Mouse (Mus musculus): ENCODE measurements around the gene Olfr340. TPM values are rescaled to one million over a fixed set of nuclear protein-coding genes. Genes with fewer than 3 reads are reported as not detected.
"Not testable (repeated sequence)": the region's sequence is repeated elsewhere in the genome, so short reads cannot be mapped to it uniquely, and the experiment has no call there.

Gene Olfr340
- not detected in 2 replicates for polyA plus RNA-seq (2016; fragmentation: Nextera tagmentation; extraction: Ambion mirVana)

DNA sequence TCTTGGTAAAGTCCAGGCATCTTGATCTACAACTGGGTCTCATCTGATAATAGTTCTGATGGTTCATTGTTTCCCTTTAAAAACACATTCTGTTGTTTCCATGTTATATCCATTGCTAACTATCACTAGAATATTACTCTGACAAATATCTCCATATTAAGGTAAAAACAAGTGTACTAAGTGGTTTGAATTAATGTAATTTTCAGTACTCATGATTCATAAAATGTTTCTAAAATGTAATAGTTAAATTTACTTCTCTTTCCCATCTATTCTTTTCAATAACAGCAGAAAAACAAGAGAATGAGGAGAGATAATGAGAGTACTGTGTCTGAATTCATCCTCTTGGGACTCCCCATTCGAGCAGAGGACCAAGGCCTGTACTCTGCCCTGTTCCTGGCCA lies at the start of gene Olfr340:
Olfr340 (plus strand) TSS at position 301 of the 400 bp plus-strand sequence.
- Histone ChIP-seq H3K4me3 (no peak within 1 kb of the TSS), H3K27me3 (ENCODE audit: insufficient read depth, poor library complexity, severe bottlenecking) (no peaks in the 10 kb centered on the region), H3K36me3 (no peaks in the 10 kb centered on the region), H3K9me3 (peaks cover 6% of the 10 kb centered on the region; the same call in 1 of the 2 replicates), H3K27ac (no peak within 1 kb of the TSS), H3K4me1 (no peaks in the 10 kb centered on the region)
- 46% methylated on average over 1 of the region's 1 CpGs for WGBS
- no peak for DNase-seq (ENCODE audit: low spot score)

DNA sequence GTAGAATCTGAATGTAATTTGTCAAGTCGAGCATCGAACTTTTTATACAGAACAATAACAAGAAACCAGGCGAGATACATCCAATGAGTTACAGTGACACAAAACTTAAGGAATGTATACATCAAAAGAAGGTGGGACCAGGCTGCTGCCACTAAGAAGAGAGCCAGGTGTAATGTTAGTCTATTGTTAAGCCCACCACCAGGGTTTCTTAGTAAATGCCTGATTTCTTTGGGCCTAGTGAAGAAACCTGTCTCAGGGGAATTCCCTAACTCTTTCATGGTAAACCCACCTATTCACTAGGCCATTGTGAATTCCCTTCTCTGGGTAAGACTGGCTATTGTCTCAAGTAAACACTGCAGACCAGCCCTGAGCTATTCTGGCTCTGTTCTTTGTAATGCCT lies 37.2 kb upstream of the Olfr340 start:
- H3K4me3 ChIP-seq; DNase-seq (ENCODE audit: low spot score); H3K27ac ChIP-seq; H3K4me1 ChIP-seq; H3K36me3 ChIP-seq; H3K27me3 ChIP-seq (ENCODE audit: insufficient read depth, poor library complexity, severe bottlenecking); H3K9me3 ChIP-seq: not testable (repeated sequence)
- 77% methylated on average over 3 of the region's 3 CpGs for WGBS

DNA sequence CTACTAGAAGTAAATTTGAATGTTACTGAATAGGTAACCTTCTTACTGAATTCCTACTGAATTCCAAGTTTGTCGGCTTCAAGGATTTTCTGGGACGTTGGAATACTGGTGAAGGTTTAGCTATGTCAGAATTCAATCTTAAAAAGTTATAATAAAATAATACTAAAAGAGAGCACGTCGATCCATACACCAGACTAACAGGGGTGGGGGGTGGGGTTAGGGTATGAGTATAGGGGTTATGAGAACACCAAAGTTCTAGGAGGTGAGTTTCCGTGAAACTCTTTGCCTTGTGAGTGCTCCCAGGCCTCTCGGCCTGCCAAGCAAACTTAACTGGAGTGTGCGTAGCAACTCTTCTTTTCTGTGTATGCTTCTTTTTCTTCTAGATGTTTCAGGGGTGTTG lies 36.8 kb upstream of the Olfr340 start:
- not testable (repeated sequence) for H3K4me3 ChIP-seq; H3K27ac ChIP-seq; H3K27me3 ChIP-seq (ENCODE audit: insufficient read depth, poor library complexity, severe bottlenecking); DNase-seq (ENCODE audit: low spot score); H3K9me3 ChIP-seq; H3K36me3 ChIP-seq; H3K4me1 ChIP-seq
- 79% methylated on average over 7 of the region's 7 CpGs for WGBS

DNA sequence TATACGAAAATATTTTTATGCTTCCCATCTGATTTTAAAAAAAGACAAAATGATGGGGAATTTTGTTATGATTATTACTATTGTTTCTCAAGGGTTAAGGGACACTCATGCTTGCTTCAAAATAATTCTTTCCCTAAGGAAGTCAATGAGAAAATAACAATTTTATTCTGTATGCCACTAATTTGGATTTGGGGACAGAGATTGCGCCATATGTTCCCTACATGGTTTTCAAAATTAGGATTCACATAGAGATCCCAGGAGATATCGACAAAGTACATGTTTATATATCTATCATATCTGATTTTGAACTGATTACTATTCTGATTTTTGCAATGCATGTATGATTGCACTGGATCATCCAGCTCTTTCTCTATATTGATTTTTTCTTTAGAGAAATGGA lies 33.7 kb upstream of the Olfr340 start, which contains the start of gene Olfr339:
Olfr339 (plus strand) TSS at position 301 of the 400 bp plus-strand sequence.
- no peaks in the 10 kb centered on the region for H3K4me1 ChIP-seq
- DNase-seq (ENCODE audit: low spot score): no peak
- H3K36me3 ChIP-seq: no peaks in the 10 kb centered on the region
- H3K9me3 ChIP-seq: peaks cover 6% of the 10 kb centered on the region; the same call in 1 of the 2 replicates
- H3K27ac ChIP-seq: no peak within 1 kb of the TSS
- 81% methylated on average over 3 of the region's 3 CpGs for WGBS
- H3K4me3 ChIP-seq: no peak within 1 kb of the TSS
- H3K27me3 ChIP-seq (ENCODE audit: insufficient read depth, poor library complexity, severe bottlenecking): no peaks in the 10 kb centered on the region

DNA sequence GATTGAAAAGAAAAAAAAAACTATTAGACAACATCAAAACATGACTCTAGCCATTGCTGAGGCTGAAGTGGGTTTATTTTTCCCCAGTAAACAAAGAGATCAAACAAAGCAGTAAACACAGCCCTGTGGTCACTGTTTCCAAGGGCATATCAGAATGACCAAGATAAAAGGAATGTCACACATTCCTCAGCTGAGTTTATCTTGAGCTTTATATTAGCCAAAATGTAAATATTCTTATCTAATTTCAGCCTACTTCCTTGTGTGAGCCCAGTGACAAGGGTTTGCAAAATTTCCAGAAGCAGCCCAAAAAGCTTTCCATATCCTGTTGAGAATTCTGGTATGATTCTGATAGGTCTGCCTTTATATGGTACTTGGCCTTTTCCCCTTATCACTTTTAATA lies 21.2 kb downstream of the Olfr340 start:
- Histone ChIP-seq H3K27ac (no peak overlapping the region), H3K36me3 (no peaks in the 10 kb centered on the region), H3K4me1 (no peaks in the 10 kb centered on the region), H3K27me3 (ENCODE audit: insufficient read depth, poor library complexity, severe bottlenecking) (no peaks in the 10 kb centered on the region), H3K9me3 (peaks cover 5% of the 10 kb centered on the region; the same call in 1 of the 2 replicates), H3K4me3 (no peak overlapping the region)
- no peak for DNase-seq (ENCODE audit: low spot score)

DNA sequence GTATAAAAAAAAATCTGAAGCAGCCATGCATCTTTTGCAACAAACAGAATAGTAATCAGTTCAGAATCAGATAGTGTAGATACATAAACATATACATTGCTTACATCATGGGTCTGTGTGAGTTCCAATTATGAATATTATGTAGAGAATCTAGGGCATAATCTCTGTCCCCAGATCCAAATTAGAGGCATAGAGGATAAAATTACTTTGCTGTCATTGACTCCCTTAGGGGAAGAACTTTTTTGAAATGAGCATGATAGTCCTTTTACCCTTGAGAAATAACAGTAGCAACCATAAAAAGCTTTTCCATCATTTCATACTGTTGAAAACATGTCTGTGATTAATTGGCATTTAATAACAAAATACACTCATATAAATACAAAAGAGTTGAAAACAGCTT lies 30.0 kb downstream of the Olfr340 start, which contains the start of gene Olfr341:
Olfr341 (minus strand) TSS at position 101 of the 400 bp plus-strand sequence.
- H3K4me1 ChIP-seq: no peaks in the 10 kb centered on the region
- no peak within 1 kb of the TSS for H3K4me3 ChIP-seq
- H3K27me3 ChIP-seq (ENCODE audit: insufficient read depth, poor library complexity, severe bottlenecking): no peaks in the 10 kb centered on the region
- no peaks in the 10 kb centered on the region for H3K36me3 ChIP-seq
- no peak for DNase-seq (ENCODE audit: low spot score)
- H3K27ac ChIP-seq: no peak within 1 kb of the TSS
- peaks cover 16% of the 10 kb centered on the region for H3K9me3 ChIP-seq

Other genes starting within 250 kb of the Olfr340 start
- 12.2 and 16.4 TPM in 2 replicates for gene Ptgs1, start 222.2 kb upstream of the Olfr340 start, polyA plus RNA-seq (2016; fragmentation: Nextera tagmentation; extraction: Ambion mirVana)
- not detected in 2 replicates for gene Olfr338, start 79.1 kb upstream of the Olfr340 start, polyA plus RNA-seq (2016; fragmentation: Nextera tagmentation; extraction: Ambion mirVana)
- gene Olfr339, start 33.6 kb upstream of the Olfr340 start, polyA plus RNA-seq (2016; fragmentation: Nextera tagmentation; extraction: Ambion mirVana): not detected in 2 replicates
- gene Olfr341, start 29.9 kb downstream of the Olfr340 start, polyA plus RNA-seq (2016; fragmentation: Nextera tagmentation; extraction: Ambion mirVana): not detected in 2 replicates
- not detected in 2 replicates for gene Olfr342, start 72.4 kb downstream of the Olfr340 start, polyA plus RNA-seq (2016; fragmentation: Nextera tagmentation; extraction: Ambion mirVana)
- not detected in 2 replicates for gene Olfr344, start 114.1 kb downstream of the Olfr340 start, polyA plus RNA-seq (2016; fragmentation: Nextera tagmentation; extraction: Ambion mirVana)
- gene Olfr345, start 187.5 kb downstream of the Olfr340 start, polyA plus RNA-seq (2016; fragmentation: Nextera tagmentation; extraction: Ambion mirVana): not detected in 2 replicates
- not detected in 2 replicates for gene Olfr346, start 233.2 kb downstream of the Olfr340 start, polyA plus RNA-seq (2016; fragmentation: Nextera tagmentation; extraction: Ambion mirVana)

All from heart, embryonic 10.5 days (tissue).